Mouse (Mus musculus) heart, embryonic 10.5 days (tissue): ENCODE measurements at regions not wholly inside any gene's neighbourhood (a gene's known extent, or its start where the extent isn't known, plus 50 kb on each side); places are given as distances from the start of the nearest gene placed in this dataset.

Experiments used
- DNase-seq: peaks from one replicate; pipeline ENCODE4 v3.0.0-alpha.2; 2017; ENCODE audit warnings: low spot score
- H3K27ac ChIP-seq: fragments of 300-500 bp; sonication (generic); 2 replicates; pipeline ENCODE4 v1.5.1; 2016; ENCODE audit warnings: mild to moderate bottlenecking
- H3K27me3 ChIP-seq: fragments of 300-500 bp; sonication (generic); 2 replicates; pipeline ENCODE4 v1.6.1; 2016; ENCODE audit warnings: mild to moderate bottlenecking; ENCODE audit not compliant: poor library complexity, insufficient read depth, severe bottlenecking
- H3K36me3 ChIP-seq: fragments of 300-500 bp; sonication (generic); 2 replicates; pipeline ENCODE4 v1.6.1; 2016; ENCODE audit warnings: mild to moderate bottlenecking, moderate library complexity
- H3K4me1 ChIP-seq: fragments of 300-500 bp; sonication (generic); 2 replicates; pipeline ENCODE4 v1.6.1; 2016; ENCODE audit warnings: mild to moderate bottlenecking
- H3K4me3 ChIP-seq: fragments of 300-500 bp; sonication (generic); 2 replicates; pipeline ENCODE4 v1.5.1; 2016; ENCODE audit warnings: mild to moderate bottlenecking, moderate library complexity
- H3K9me3 ChIP-seq: fragments of 300-500 bp; sonication (generic); 2 replicates; pipeline ENCODE4 v1.6.1; 2016; ENCODE audit warnings: mild to moderate bottlenecking, moderate library complexity
- WGBS: fragments of 180-500 bp; shearing (Covaris S2); methylation state at CpG from one replicate; pipeline ENCODE4 v1.1.7; 2016; 5-methylcytosine and 5-hydroxymethylcytosine counted together

DNA sequence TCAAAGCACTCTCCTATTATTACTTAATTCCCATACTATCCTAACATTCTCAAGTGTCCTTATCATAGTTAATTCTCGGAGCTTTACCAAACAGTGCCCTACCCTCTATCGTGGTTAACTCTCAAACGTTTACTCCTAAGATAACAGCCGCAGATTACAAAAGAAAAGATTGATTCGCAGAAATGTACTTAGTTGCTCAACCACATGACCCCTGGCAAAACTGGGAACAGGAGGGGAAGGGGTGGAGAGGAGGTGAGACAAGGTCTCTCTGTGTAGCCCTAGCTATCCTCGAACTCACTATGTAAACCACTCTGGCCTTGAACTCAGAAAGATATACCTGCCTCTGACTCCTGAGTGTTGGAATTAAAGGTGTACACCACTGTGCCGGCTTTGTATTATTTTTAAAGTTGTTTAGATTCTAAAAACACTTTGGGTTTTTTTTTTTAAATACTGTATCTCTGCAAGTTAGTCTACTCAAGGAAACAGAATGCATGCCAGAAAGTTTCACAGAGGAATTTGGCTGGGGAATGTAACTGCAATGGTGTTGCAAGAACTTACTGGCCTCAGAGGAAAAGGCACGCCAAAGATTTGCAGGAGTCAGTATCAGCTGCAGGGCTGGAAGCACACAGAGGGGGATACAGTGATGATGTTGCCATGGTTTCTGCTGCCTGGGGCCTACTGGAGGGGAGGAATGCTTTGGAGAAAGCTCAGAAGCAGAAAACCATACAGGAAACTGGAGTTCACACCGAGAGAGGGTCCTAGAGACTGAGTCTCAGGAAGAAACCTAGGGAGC, 273.0 kb downstream of the Basp1 start:
- Histone ChIP-seq H3K27me3 (no peaks in the 10 kb centered on the region), H3K4me3 (no peak overlapping the region), H3K9me3 (no peaks in the 10 kb centered on the region), H3K36me3 (no peaks in the 10 kb centered on the region), H3K4me1 (no peaks in the 10 kb centered on the region), H3K27ac (no peak overlapping the region)
- 62% methylated on average over 9 of the region's 9 CpGs for WGBS
- no peak for DNase-seq

DNA sequence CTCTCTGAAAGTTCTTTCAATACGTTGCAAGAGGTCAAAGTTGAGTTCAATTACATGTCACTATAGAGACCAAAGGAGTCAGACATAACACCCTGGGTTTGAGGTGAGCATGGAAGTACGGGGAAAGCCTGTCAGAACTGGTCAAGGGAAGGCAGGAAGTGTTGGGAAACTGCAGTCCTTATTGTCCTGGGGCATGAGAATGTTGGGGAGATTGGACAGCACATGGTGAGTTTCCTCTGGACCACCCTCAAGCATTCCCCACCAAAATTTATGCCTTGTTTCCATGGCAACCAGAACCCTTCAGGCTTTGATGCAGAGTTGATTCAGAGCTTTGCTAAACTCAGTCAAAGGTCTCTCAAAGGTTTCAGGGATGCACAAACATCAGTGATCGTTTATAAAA, 276.5 kb downstream of the Basp1 start:
- no peaks in the 10 kb centered on the region for H3K36me3 ChIP-seq
- DNase-seq: no peak
- H3K27ac ChIP-seq: no peak overlapping the region
- 66% methylated on average over 3 of the region's 3 CpGs for WGBS
- H3K9me3 ChIP-seq: no peaks in the 10 kb centered on the region
- H3K27me3 ChIP-seq: no peaks in the 10 kb centered on the region
- no peaks in the 10 kb centered on the region for H3K4me1 ChIP-seq
- H3K4me3 ChIP-seq: no peak overlapping the region

DNA sequence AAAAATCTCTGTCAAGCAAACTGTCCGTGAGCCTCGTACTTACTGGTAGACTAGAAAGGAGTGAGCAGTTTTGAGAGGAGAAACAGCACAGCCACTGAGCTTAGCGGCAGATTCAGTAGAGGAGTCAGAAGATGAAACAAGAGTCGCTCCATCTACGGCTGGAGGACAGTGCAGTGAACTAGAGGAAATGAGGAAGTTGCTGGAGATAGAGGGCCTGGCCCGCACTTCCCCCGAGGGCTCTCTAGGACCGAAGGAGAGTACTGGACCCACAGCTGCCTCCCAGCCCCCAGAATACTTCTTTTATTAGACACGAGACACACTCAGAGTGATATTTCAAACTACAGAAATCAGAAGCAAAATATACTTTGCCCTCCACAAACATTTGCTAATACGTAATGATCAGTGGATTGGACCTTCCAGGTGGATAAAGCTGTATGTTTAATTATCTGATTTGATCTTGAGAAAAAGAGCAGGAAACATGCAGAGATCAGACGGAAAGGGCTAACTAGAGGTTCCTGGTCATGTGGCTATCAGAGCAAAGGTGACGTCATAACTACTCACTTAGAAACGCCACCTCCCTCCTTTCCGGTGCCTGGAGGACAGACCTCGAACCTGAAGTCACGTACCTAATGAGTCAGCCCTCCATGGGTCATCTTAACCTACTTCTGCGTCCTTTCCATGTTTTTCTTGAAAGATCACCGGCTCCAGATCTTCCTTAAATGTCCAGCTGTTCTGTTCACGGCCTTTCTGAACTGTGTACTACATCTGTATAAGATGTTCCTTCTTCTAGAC, 277.9 kb downstream of the Basp1 start:
- WGBS: 79% methylated on average over 19 of the region's 19 CpGs
- H3K27ac ChIP-seq: no peak overlapping the region

DNA sequence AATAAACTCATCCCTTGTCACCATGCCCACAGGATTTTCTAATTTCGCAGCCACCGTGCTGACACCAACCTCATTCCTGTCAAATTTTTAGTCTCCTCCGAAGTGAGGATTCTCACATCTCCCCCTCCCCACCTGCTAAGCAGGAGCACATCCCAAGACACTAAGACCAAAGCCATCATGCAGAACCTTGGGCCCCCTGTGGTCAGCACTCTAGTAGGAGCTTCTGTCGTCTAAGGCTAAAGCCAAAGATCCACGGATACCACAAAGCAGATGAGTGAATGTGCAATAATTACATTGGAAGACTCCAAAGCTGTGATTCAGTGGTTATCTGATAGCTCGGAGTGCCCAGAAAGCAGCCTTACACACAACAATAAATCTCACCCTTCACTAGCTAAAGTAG, 283.5 kb downstream of the Basp1 start:
- Histone ChIP-seq H3K9me3 (no peaks in the 10 kb centered on the region), H3K4me3 (no peak overlapping the region), H3K27me3 (no peaks in the 10 kb centered on the region), H3K27ac (no peak overlapping the region), H3K36me3 (no peaks in the 10 kb centered on the region), H3K4me1 (no peaks in the 10 kb centered on the region)
- 76% methylated on average over 6 of the region's 6 CpGs for WGBS
- no peak for DNase-seq

More for the DNA sequence above, 277.9 kb downstream of the Basp1 start:
- H3K9me3 ChIP-seq: no peaks in the 10 kb centered on the region
- H3K36me3 ChIP-seq: no peaks in the 10 kb centered on the region
- no peak overlapping the region for H3K4me3 ChIP-seq
- no peaks in the 10 kb centered on the region for H3K4me1 ChIP-seq
- H3K27me3 ChIP-seq: no peaks in the 10 kb centered on the region
- no peak for DNase-seq

DNA sequence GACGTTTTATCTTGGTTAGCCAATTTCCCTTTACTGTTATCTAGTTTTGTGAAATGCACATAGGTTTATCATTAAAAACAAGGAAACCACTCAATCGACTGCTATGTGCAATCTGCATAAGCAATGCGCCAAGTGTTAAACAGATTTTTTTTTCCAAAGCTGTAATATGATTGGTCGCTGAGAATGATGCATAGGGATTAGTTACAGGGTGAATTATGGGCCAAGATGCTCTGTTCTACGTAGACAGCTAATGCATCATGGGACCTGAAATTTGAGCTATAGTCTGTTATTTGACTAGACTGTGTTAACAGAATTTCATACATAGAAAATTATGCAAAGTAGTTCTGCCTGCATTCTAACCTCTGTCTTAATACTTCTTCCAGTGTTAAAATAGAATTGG, 284.0 kb downstream of the Basp1 start:
- no peaks in the 10 kb centered on the region for H3K4me1 ChIP-seq
- 79% methylated on average over 5 of the region's 5 CpGs for WGBS

DNA sequence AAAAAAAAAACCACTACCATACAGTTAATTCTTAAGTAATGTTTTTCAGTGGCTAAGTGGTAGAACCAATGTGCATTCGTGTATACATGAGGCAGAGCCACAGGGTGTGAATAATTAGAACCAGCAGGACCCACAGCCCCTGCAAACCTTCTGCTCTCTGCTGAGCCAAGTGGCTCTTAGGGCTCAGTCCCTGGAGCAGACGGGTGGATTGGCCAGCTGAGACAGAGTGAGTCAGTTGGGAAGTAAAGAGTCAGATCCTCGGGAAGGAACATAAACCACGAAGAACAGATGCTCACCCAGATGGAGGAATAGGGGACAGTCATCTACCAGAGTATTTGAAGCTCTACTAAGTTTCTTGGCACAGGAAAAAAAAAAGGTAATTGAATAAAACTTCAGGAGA, 293.1 kb downstream of the Basp1 start:
- Histone ChIP-seq H3K27ac (no peak overlapping the region), H3K4me1 (no peaks in the 10 kb centered on the region), H3K36me3 (no peaks in the 10 kb centered on the region), H3K27me3 (no peaks in the 10 kb centered on the region), H3K9me3 (no peaks in the 10 kb centered on the region), H3K4me3 (no peak overlapping the region)
- WGBS: 66% methylated on average over 4 of the region's 4 CpGs
- DNase-seq: no peak

More for the DNA sequence above, 284.0 kb downstream of the Basp1 start:
- no peak overlapping the region for H3K4me3 ChIP-seq
- no peak for DNase-seq
- no peaks in the 10 kb centered on the region for H3K36me3 ChIP-seq
- H3K27ac ChIP-seq: no peak overlapping the region
- no peaks in the 10 kb centered on the region for H3K9me3 ChIP-seq
- H3K27me3 ChIP-seq: no peaks in the 10 kb centered on the region

DNA sequence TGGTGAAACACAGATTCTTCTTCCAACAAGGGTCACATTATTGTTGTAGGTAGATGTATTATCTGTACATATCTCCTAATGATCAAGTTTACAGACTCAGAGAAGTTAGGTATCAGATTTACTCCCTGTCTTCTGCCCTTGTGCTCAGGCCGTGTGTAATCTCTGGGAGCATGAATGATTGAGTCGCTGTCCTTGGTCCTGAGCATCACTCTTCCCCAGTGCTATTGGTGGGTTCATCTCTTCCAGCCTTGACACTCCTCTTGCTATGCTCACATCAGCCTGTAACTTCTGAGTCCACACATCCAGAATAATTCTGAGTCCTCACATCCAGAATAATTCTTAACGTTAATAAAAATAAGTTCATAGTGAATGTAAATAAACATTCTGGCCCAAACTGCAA, 295.6 kb downstream of the Basp1 start:
- H3K4me3 ChIP-seq: no peak overlapping the region
- H3K9me3 ChIP-seq: no peaks in the 10 kb centered on the region
- H3K4me1 ChIP-seq: no peaks in the 10 kb centered on the region
- H3K27ac ChIP-seq: no peak overlapping the region
- DNase-seq: no peak
- no peaks in the 10 kb centered on the region for H3K36me3 ChIP-seq
- no peaks in the 10 kb centered on the region for H3K27me3 ChIP-seq
- WGBS: 39% methylated on average over 3 of the region's 3 CpGs

DNA sequence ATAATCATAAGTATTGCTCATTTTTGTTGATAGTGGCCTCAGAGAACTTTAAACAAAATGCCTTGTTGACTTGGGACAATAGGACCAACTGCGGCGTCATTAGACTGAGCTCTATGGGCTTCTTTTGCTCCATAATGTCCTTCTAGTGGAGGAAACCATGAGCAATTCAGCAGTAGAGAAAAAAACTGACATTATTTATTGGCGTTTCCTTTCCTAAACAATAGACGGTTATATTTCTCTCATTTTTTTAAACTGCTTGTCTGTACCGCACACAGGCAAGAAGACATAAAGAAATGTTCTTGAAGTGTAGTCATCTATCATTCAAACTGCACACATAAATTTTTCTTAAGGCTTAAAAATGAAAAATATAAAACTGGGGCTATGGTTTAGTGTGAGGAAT, 310.8 kb downstream of the Basp1 start:
- Histone ChIP-seq H3K4me3 (no peak overlapping the region), H3K27ac (no peak overlapping the region), H3K36me3 (no peaks in the 10 kb centered on the region), H3K4me1 (no peaks in the 10 kb centered on the region), H3K27me3 (no peaks in the 10 kb centered on the region), H3K9me3 (no peaks in the 10 kb centered on the region)
- 89% methylated on average over 5 of the region's 5 CpGs for WGBS
- no peak for DNase-seq

DNA sequence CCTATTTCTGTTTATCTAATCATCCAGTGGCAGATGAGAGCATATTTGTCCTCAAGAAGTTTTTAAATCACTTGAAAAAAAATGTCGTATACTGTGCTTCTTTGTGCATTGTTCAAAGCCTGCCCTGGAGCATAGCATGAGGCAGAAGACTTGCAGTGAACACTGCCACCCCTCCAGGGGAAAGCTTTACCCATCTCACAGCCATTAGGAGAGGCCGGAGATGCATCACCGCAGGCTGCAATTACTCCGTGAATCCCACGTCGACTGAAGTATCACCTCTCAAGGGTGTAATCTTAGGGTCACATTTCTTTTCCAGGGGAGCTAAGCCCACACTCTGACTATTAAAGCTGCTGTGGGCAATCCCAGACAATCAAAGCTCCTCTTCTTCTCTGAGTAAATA, 319.8 kb downstream of the Basp1 start:
- no peak for DNase-seq
- Histone ChIP-seq H3K4me3 (no peak overlapping the region), H3K27ac (no peak overlapping the region), H3K36me3 (no peaks in the 10 kb centered on the region), H3K9me3 (no peaks in the 10 kb centered on the region), H3K27me3 (no peaks in the 10 kb centered on the region), H3K4me1 (no peaks in the 10 kb centered on the region)
- WGBS: 30% methylated on average over 6 of the region's 6 CpGs

DNA sequence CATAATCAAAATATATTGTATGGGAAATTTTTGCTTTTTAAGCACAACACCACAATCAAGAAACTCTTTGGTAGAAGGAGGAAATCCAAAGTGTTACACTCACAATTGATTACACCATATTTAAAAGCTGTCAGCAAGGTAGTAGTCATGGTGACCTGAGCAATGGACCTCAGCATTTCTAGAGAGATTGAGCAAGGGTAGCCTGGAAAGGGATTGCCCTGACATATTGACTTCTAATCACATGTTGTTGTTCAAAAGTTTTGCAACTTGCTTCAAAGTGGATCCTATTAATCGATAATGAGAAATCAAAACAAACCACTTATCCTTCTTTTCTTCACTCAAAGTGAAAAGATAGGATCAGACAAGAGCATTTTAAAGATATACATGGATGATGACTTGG, 343.9 kb downstream of the Basp1 start:
- Histone ChIP-seq H3K27ac (no peak overlapping the region), H3K27me3 (no peaks in the 10 kb centered on the region), H3K4me1 (no peaks in the 10 kb centered on the region), H3K36me3 (no peaks in the 10 kb centered on the region), H3K4me3 (no peak overlapping the region), H3K9me3 (no peaks in the 10 kb centered on the region)
- WGBS: 80% methylated on average over 1 of the region's 1 CpGs
- no peak for DNase-seq

DNA sequence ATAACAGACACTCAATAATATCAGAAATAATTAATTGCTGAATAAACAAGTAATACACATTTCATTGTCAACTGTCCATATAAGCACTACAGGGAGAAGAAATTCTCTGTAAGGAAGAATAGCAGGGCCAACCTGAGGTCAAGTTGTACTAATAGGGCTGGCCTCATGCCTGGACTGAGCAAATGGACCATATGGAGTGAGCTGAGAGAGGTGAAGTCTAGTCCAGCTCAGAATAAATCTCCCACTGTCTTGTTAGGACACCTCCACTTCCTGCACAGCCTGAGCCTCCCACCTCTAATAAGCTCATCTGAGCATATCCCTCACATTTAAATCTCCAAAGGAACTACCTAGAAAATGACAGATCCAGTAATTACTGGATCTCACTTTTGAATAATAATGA, 354.2 kb downstream of the Basp1 start:
- Histone ChIP-seq H3K4me3 (no peak overlapping the region), H3K27ac (no peak overlapping the region), H3K4me1 (no peaks in the 10 kb centered on the region), H3K36me3 (no peaks in the 10 kb centered on the region), H3K9me3 (no peaks in the 10 kb centered on the region), H3K27me3 (no peaks in the 10 kb centered on the region)
- DNase-seq: no peak

DNA sequence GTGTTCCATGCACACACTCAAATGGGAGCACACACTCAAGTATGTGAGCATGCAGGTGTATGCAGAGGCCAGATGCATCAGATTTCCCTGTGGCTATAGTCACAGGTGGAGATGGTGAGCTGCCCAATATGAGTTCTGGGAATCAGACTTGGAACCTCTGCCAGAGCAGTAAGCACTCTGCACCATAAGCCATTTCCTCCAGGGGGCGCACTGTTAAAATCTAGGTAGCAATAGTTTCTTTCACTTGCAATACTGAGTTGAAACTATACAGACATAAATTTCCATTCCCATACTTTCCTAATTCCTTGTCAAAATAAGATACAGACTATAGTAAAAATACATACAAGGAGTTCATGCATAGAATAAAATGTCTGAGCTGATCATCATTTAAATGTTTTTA, 365.7 kb downstream of the Basp1 start:
- H3K27me3 ChIP-seq: no peaks in the 10 kb centered on the region
- no peak for DNase-seq
- H3K27ac ChIP-seq: no peak overlapping the region
- no peaks in the 10 kb centered on the region for H3K9me3 ChIP-seq
- no peaks in the 10 kb centered on the region for H3K36me3 ChIP-seq
- no peaks in the 10 kb centered on the region for H3K4me1 ChIP-seq
- no peak overlapping the region for H3K4me3 ChIP-seq
- 29% methylated on average over 1 of the region's 1 CpGs for WGBS

DNA sequence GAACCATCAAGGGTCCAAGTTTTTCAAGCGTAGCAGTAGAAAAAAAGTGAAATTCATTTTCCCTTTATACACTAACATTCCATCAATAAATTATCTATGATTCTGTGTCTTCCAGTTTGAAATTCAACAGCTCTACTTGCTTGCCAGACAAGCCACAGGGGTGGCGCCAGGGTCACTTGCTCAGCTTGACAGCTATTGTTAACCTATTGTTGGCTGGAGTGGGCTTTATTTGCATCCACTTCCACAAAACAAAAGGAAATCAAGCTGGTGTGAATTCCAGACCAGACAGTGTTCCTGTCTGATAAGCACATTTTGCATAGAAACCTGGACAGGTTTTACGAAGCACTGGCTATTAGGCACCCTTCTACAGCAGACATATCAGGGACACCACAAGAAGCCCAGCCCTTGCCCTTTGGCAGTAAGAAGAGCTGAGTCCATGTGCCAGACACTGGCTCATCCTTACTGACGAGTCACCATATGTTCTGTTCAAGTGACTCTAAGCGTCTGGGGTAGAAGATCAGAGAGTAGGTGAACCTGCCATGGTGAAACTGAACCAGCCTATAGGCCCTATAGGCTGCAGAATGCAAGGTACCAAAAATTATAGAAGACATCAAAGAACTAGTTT, 366.9 kb downstream of the Basp1 start:
- DNase-seq: no peak
- Histone ChIP-seq H3K4me3 (no peak overlapping the region), H3K9me3 (no peaks in the 10 kb centered on the region), H3K36me3 (no peaks in the 10 kb centered on the region), H3K27me3 (no peaks in the 10 kb centered on the region), H3K27ac (no peak overlapping the region), H3K4me1 (no peaks in the 10 kb centered on the region)
- 65% methylated on average over 5 of the region's 5 CpGs for WGBS
